Mouse (Mus musculus): ENCODE data around the gene Thap12. TPM values are rescaled to one million over a fixed set of nuclear protein-coding genes. Genes with fewer than 3 reads are reported as not detected.

The Thap12 gene
- polyA plus RNA-seq, 1 experiment: 4.2 TPM

DNA sequence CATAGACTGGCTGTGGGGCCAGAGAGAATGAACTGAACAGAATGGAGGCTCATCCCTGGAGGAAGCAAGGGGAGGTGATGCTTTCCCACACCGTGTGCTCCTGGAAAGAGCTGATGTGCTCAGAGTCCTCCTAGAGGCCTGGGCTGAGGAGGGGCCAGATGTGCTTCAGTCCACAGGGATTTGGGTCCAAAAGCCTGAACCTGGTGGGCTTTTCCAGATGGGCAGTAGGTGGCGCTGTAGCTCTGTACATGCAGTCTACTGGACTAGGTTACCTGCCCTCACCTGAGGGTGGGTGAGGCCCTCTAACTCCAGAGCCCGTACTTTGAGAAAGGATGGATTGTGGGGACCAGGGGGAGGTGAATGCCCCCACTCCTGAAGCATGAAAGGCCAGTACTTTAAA, 40.4 kb downstream of the Thap12 start:
- Histone ChIP-seq H3K4me1 (ENCODE audit: control insufficient read depth, insufficient read depth, insufficient read length) (no peaks in the 10 kb centered on the region), H3K27ac (ENCODE audit: insufficient read depth, low read length) (no peak overlapping the region), H3K4me3 (ENCODE audit: extremely low read depth, insufficient read depth, insufficient read length) (no peak overlapping the region), H3K36me3 (ENCODE audit: control insufficient read depth, insufficient read depth, low read length) (no peaks in the 10 kb centered on the region), H3K27me3 (ENCODE audit: control insufficient read depth, insufficient read depth, low read length) (no peaks in the 10 kb centered on the region; the same call in 1 of the 2 replicates)
- peak; percentile 7 to 32 for DNase-seq (ENCODE audit: low read depth in 1 of 2, low spot score in 2 of 2)
- TF ChIP-seq POLR2A (IDR thresholded peaks at IDR 0.05; ENCODE audit: low read depth, low read length) (no peak), CTCF (IDR thresholded peaks at IDR 0.05; ENCODE audit: extremely low read depth, insufficient read depth, insufficient read length, insufficient replicate concordance) (peak; percentile 69; the same call in 1 of the 2 replicates)
- WGBS: 3% methylated on average over 3 of the region's 3 CpGs

DNA sequence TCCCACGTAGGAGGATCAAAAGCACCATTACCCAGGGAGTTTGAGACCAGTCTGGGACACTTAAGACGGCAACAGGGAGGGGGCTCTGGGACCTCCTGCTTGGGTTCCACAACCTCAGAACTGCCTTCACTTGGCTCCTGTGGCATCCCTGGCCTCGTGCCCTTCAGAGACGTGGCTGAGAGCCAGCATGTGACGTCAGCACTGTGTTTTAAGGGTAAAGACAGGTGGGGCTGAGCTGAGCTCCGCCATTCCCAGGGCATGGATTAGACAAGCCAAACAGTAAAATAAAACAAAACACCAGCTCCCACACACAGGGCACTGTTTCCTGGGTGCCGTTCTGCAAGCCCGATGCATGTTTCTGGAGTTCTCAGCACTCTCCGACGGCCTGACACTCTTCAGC, 47.5 kb downstream of the Thap12 start:
- no peak for DNase-seq (ENCODE audit: low read depth in 1 of 2, low spot score in 2 of 2)
- Histone ChIP-seq H3K4me3 (ENCODE audit: extremely low read depth, insufficient read depth, insufficient read length) (no peak overlapping the region), H3K36me3 (ENCODE audit: control insufficient read depth, insufficient read depth, low read length) (no peaks in the 10 kb centered on the region), H3K4me1 (ENCODE audit: control insufficient read depth, insufficient read depth, insufficient read length) (no peaks in the 10 kb centered on the region), H3K27me3 (ENCODE audit: control insufficient read depth, insufficient read depth, low read length) (no peaks in the 10 kb centered on the region), H3K27ac (ENCODE audit: insufficient read depth, low read length) (no peak overlapping the region)
- 85% methylated on average over 10 of the region's 10 CpGs for WGBS
- no peak for TF ChIP-seq POLR2A (IDR thresholded peaks at IDR 0.05; ENCODE audit: low read depth, low read length)
- no peak for TF ChIP-seq CTCF (IDR thresholded peaks at IDR 0.05; ENCODE audit: extremely low read depth, insufficient read depth, insufficient read length, insufficient replicate concordance)

DNA sequence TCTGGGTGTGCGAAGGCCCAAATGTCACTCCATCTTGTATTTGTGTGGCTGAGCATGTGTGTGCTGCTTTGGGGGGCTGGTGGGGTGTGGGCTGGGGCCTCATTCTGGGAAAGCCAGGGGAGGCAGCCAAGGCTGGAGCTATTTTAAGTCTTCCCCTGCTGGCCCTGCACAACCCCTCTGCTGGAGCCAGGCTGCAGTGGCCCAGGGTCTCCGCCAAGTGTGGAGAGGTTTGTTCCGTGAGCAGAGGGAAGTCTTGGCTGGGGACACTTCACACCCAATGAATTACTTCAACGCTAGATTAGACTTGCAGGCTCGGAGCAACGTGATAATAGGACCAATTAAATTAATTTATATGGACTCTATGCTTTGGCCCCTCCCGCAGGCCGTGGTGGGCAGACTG, 49.8 kb downstream of the Thap12 start:
- Histone ChIP-seq H3K36me3 (ENCODE audit: control insufficient read depth, insufficient read depth, low read length) (no peaks in the 10 kb centered on the region), H3K27me3 (ENCODE audit: control insufficient read depth, insufficient read depth, low read length) (no peaks in the 10 kb centered on the region), H3K27ac (ENCODE audit: insufficient read depth, low read length) (no peak overlapping the region), H3K4me1 (ENCODE audit: control insufficient read depth, insufficient read depth, insufficient read length) (no peaks in the 10 kb centered on the region), H3K4me3 (ENCODE audit: extremely low read depth, insufficient read depth, insufficient read length) (no peak overlapping the region)
- no peak for DNase-seq (ENCODE audit: low read depth in 1 of 2, low spot score in 2 of 2)
- WGBS: 92% methylated on average over 8 of the region's 8 CpGs
- TF ChIP-seq POLR2A (IDR thresholded peaks at IDR 0.05; ENCODE audit: low read depth, low read length): no peak

DNA sequence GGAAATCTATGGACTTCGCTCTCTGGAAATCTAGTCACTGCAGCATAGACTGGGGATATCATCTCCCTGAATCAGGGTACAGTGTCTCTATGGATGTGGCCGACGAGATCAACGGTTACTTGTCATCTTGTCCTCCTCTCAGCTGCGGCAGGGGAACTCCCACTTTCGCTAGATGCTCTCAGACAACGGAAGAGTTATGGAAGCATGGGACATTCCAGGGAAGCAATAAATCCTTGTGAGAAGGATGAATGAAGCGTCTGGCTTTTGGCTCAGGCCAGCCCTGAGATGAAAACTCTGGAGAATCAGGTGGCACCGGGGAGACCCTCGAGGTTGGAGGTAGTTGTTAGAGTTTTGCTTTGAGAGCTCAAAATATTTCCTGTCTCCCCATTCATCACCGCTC, 53.1 kb downstream of the Thap12 start:
- H3K27me3 ChIP-seq (ENCODE audit: control insufficient read depth, insufficient read depth, low read length): no peaks in the 10 kb centered on the region
- WGBS: 82% methylated on average over 11 of the region's 11 CpGs
- no peaks in the 10 kb centered on the region for H3K4me1 ChIP-seq (ENCODE audit: control insufficient read depth, insufficient read depth, insufficient read length)
- DNase-seq (ENCODE audit: low read depth in 1 of 2, low spot score in 2 of 2): no peak
- no peak overlapping the region for H3K27ac ChIP-seq (ENCODE audit: insufficient read depth, low read length)
- H3K36me3 ChIP-seq (ENCODE audit: control insufficient read depth, insufficient read depth, low read length): no peaks in the 10 kb centered on the region
- no peak overlapping the region for H3K4me3 ChIP-seq (ENCODE audit: extremely low read depth, insufficient read depth, insufficient read length)
- TF ChIP-seq POLR2A (IDR thresholded peaks at IDR 0.05; ENCODE audit: low read depth, low read length): no peak
- TF ChIP-seq CTCF (IDR thresholded peaks at IDR 0.05; ENCODE audit: extremely low read depth, insufficient read depth, insufficient read length, insufficient replicate concordance): no peak

DNA sequence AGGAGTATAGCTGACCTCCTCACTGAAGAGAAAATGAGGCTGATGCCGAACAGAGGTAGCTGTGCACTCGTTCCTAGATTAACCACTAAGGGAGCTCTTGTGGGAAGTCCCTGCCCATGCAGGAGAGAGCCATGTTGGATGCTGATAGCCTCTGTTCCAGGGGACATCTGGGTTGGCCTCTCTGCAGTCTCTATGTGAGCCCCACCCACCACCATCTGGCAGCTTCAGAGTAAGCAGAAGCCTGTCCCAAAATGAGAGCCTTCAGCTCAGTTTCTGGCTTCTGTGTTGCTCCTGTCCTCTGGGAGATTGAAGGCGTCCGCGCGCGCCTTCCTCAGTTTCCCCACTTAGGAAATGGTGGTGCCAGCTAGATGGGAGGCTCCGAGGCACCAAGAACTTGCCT, 53.7 kb downstream of the Thap12 start:
- 79% methylated on average over 8 of the region's 8 CpGs for WGBS
- Histone ChIP-seq H3K4me3 (ENCODE audit: extremely low read depth, insufficient read depth, insufficient read length) (no peak overlapping the region), H3K27me3 (ENCODE audit: control insufficient read depth, insufficient read depth, low read length) (no peaks in the 10 kb centered on the region), H3K4me1 (ENCODE audit: control insufficient read depth, insufficient read depth, insufficient read length) (no peaks in the 10 kb centered on the region), H3K36me3 (ENCODE audit: control insufficient read depth, insufficient read depth, low read length) (no peaks in the 10 kb centered on the region), H3K27ac (ENCODE audit: insufficient read depth, low read length) (no peak overlapping the region)
- DNase-seq (ENCODE audit: low read depth in 1 of 2, low spot score in 2 of 2): no peak
- TF ChIP-seq POLR2A (IDR thresholded peaks at IDR 0.05; ENCODE audit: low read depth, low read length) (no peak), CTCF (IDR thresholded peaks at IDR 0.05; ENCODE audit: extremely low read depth, insufficient read depth, insufficient read length, insufficient replicate concordance) (no peak)

DNA sequence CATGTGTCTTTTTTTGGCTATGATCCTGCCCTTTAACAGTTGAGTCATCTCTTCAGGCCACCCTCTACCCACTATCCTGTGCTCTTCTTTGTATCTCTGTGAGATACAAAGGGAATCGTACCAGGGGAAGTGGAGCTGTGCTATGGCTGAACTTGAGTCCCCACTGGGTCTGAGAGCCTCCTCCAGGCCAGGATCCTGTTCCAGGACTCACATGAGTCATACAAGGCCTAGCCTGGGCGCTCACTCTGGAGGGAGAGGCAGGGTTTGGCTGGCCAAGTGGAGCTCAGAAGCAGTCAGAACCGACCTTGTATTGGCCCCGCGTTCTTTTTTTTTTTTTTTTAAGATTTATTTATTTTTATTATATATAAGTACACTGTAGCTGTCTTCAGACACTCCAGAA, 57.2 kb downstream of the Thap12 start:
- 81% methylated on average over 5 of the region's 5 CpGs for WGBS
- no peak overlapping the region for H3K4me3 ChIP-seq (ENCODE audit: extremely low read depth, insufficient read depth, insufficient read length)
- no peak for DNase-seq (ENCODE audit: low read depth in 1 of 2, low spot score in 2 of 2)
- no peaks in the 10 kb centered on the region for H3K27me3 ChIP-seq (ENCODE audit: control insufficient read depth, insufficient read depth, low read length)
- TF ChIP-seq POLR2A (IDR thresholded peaks at IDR 0.05; ENCODE audit: low read depth, low read length) (no peak), CTCF (IDR thresholded peaks at IDR 0.05; ENCODE audit: extremely low read depth, insufficient read depth, insufficient read length, insufficient replicate concordance) (no peak)
- no peaks in the 10 kb centered on the region for H3K4me1 ChIP-seq (ENCODE audit: control insufficient read depth, insufficient read depth, insufficient read length)
- no peaks in the 10 kb centered on the region for H3K36me3 ChIP-seq (ENCODE audit: control insufficient read depth, insufficient read depth, low read length)
- H3K27ac ChIP-seq (ENCODE audit: insufficient read depth, low read length): no peak overlapping the region

DNA sequence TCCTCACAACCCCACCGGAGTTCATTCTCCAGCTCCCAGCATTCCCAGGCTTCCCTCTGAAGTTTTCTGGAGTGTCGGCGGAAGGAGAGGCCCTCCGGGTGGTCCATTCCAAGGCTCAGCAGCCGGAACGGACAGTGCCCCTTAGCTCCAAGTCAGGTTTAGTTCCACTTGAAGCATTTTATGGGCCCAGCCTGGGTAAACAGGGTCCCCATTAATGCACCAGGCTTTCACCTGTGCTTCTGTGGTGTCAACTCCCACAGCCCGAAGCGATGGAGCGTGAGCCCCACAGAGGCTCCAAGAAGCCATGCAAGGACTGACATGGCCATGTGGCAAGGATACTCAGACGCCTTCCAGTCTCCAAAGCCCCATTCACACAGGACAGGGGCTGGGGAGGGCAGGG, 61.0 kb downstream of the Thap12 start:
- Histone ChIP-seq H3K27me3 (ENCODE audit: control insufficient read depth, insufficient read depth, low read length) (no peaks in the 10 kb centered on the region), H3K4me3 (ENCODE audit: extremely low read depth, insufficient read depth, insufficient read length) (no peak overlapping the region), H3K36me3 (ENCODE audit: control insufficient read depth, insufficient read depth, low read length) (no peaks in the 10 kb centered on the region), H3K27ac (ENCODE audit: insufficient read depth, low read length) (no peak overlapping the region), H3K4me1 (ENCODE audit: control insufficient read depth, insufficient read depth, insufficient read length) (no peaks in the 10 kb centered on the region)
- no peak for DNase-seq (ENCODE audit: low read depth in 1 of 2, low spot score in 2 of 2)
- 95% methylated on average over 10 of the region's 10 CpGs for WGBS
- TF ChIP-seq POLR2A (IDR thresholded peaks at IDR 0.05; ENCODE audit: low read depth, low read length) (no peak), CTCF (IDR thresholded peaks at IDR 0.05; ENCODE audit: extremely low read depth, insufficient read depth, insufficient read length, insufficient replicate concordance) (no peak)

Measured in spleen, adult 2 months (tissue).